ENCODE assay signal across 15 mouse cellular contexts in the genomic region with DNA sequence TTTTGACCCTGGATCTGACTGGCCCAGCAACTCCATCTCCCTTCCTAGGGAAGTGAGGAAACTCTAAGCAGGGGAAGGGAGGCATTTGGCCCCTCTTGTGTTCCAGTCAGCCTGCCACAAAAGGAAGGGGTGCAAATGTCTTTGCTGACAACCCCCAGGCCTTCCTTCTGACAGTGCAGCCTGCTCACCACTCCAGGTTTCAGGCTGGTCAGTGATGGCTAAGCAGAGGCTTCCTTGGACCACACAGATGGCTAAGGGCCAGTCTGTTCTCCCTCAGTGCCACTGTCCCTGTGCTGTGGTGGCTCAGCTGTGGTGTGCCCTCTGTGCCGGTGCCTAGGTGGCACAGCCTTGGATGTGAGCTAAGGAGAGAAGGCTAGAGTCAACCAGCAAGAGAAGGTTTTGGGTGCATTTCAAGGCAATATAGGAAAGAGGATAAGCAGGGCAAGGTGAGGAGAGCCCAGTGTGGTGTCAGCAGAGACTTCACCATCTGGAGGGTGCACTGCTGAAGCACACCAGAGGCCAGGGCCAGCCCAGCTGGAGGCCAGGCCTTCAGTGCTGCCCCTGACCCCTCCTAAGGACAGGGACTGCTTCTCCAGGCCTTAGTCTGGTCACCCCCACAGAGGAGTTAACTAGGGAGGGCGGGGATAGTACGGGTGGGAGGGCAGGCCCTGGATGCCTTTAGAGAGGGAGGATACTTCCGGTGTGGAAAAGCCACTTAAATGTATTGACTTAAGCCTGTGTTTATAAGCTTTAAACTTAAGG. TPM values are rescaled to one million over a fixed set of nuclear protein-coding genes. Genes with fewer than 3 reads are reported as not detected.
DNase-seq lines count a peak whose midpoint lies in the region; ATAC-seq and TF ChIP-seq lines count a peak whose summit lies in the region.
"Had no signal": no experiment of that assay in that cellular context is flagged by ENCODE, and none has a peak within 500 bp of the region (broad histone marks: within the 10 kb centered on the region; RNA-seq: fewer than 3 reads in every experiment).

No protein-coding gene starts in this region.

- no peak for TF ChIP-seq POLR2A in kidney, adult 2 months (IDR thresholded peaks at IDR 0.05; ENCODE audit: low read depth, low read length)
- TF ChIP-seq POLR2A in testis, adult 2 months (IDR thresholded peaks at IDR 0.05; ENCODE audit: control insufficient read depth, low read depth, low read length) = no peak

- H3K36me3 ChIP-seq in kidney, adult 2 months (ENCODE audit: control insufficient read depth, insufficient read depth, low read length) = no peaks in the 10 kb centered on the region
- no peaks in the 10 kb centered on the region for H3K36me3 ChIP-seq in midbrain, postnatal 0 days (ENCODE audit: insufficient read depth, low read length)
- H3K36me3 ChIP-seq in midbrain, embryonic 11.5 days (ENCODE audit: control insufficient read depth, insufficient read depth, low read length) = no peaks in the 10 kb centered on the region
- no peaks in the 10 kb centered on the region for H3K36me3 ChIP-seq in testis, adult 2 months (ENCODE audit: control insufficient read depth, insufficient read depth, low read length)
- no peaks in the 10 kb centered on the region for H3K36me3 ChIP-seq in hindbrain, embryonic 16.5 days (ENCODE audit: control insufficient read depth, insufficient read depth, low read length)

- H3K9me3 ChIP-seq in midbrain, postnatal 0 days (ENCODE audit: low read length) = no peaks in the 10 kb centered on the region
- no peaks in the 10 kb centered on the region for H3K9me3 ChIP-seq in midbrain, embryonic 11.5 days (ENCODE audit: control insufficient read depth, low read length)
- H3K9me3 ChIP-seq in hindbrain, embryonic 16.5 days (ENCODE audit: control insufficient read depth, low read length) = no peaks in the 10 kb centered on the region

- H3K27me3 ChIP-seq in kidney, adult 2 months (replicated peaks; ENCODE audit: control insufficient read depth, insufficient read depth, low read length) = no peaks in the 10 kb centered on the region
- no peaks in the 10 kb centered on the region for H3K27me3 ChIP-seq in midbrain, postnatal 0 days (ENCODE audit: insufficient read depth, low read length)
- no peaks in the 10 kb centered on the region for H3K27me3 ChIP-seq in midbrain, embryonic 11.5 days (ENCODE audit: control insufficient read depth, insufficient read depth, low read length)
- H3K27me3 ChIP-seq in testis, adult 2 months (ENCODE audit: control insufficient read depth, insufficient read depth, low read length) = no peaks in the 10 kb centered on the region
- no peaks in the 10 kb centered on the region for H3K27me3 ChIP-seq in hindbrain, embryonic 16.5 days (replicated peaks; ENCODE audit: control insufficient read depth, insufficient read depth, low read length)
- H3K27me3 ChIP-seq: Patski had no signal

- H3K9ac ChIP-seq in midbrain, postnatal 0 days (replicated peaks; ENCODE audit: low read length, poor library complexity, severe bottlenecking) = 0 out of 2 replicates have a peak overlapping the region, but pooled peaks have one; percentile 39
- H3K9ac ChIP-seq in midbrain, embryonic 11.5 days (ENCODE audit: low read length) = no peak overlapping the region
- no peak overlapping the region for H3K9ac ChIP-seq in hindbrain, embryonic 16.5 days (ENCODE audit: low read depth, low read length)

- peaks cover 18% of the 10 kb centered on the region for H3K4me1 ChIP-seq in kidney, adult 2 months (ENCODE audit: control insufficient read depth, insufficient read depth, low read length)
- no peaks in the 10 kb centered on the region for H3K4me1 ChIP-seq in midbrain, postnatal 0 days (ENCODE audit: insufficient read depth, low read length)
- H3K4me1 ChIP-seq in midbrain, embryonic 11.5 days (ENCODE audit: control insufficient read depth, insufficient read depth, low read length) = no peaks in the 10 kb centered on the region
- peaks cover 4% of the 10 kb centered on the region for H3K4me1 ChIP-seq in testis, adult 2 months (ENCODE audit: control insufficient read depth, insufficient read depth, low read length)
- peaks cover 4% of the 10 kb centered on the region; the same call in 1 of the 2 replicates for H3K4me1 ChIP-seq in hindbrain, embryonic 16.5 days (ENCODE audit: control insufficient read depth, insufficient read depth, low read depth, low read length)

- H3K27ac ChIP-seq in kidney, adult 2 months (ENCODE audit: insufficient read depth, low read depth, low read length) = peak overlapping the region; percentile 55
- no peak overlapping the region for H3K27ac ChIP-seq in midbrain, postnatal 0 days (ENCODE audit: low read depth, low read length)
- H3K27ac ChIP-seq in midbrain, embryonic 11.5 days (ENCODE audit: low read depth, low read length) = no peak overlapping the region
- H3K27ac ChIP-seq in testis, adult 2 months (ENCODE audit: control insufficient read depth, insufficient read depth, low read depth, low read length) = peak overlapping the region; percentile 65
- H3K27ac ChIP-seq in hindbrain, embryonic 16.5 days (ENCODE audit: low read depth, low read length) = no peak overlapping the region

- ATAC-seq in midbrain, postnatal 0 days (ENCODE audit: low FRiP score) = no peak
- no peak for ATAC-seq in midbrain, embryonic 11.5 days (ENCODE audit: low FRiP score)
- ATAC-seq in hindbrain, embryonic 16.5 days = no peak

- DNase-seq in adrenal gland, postnatal 10 days = peak; percentile 36
- no peak for DNase-seq in adrenal gland, postnatal 14 days
- DNase-seq in kidney, adult 2 months = no peak
- no peak for DNase-seq in kidney, adult 8-10 months
- DNase-seq in midbrain, postnatal 0 days (ENCODE audit: low spot score) = no peak
- DNase-seq in midbrain, embryonic 11.5 days (ENCODE audit: low spot score, missing footprints) = no peak
- DNase-seq: B cell, adult 2 months; retina, postnatal 1 day had no signal

- H3K4me2 ChIP-seq in midbrain, postnatal 0 days (ENCODE audit: low read depth, low read length, poor library complexity, severe bottlenecking) = no peak overlapping the region
- no peak overlapping the region for H3K4me2 ChIP-seq in midbrain, embryonic 11.5 days
- H3K4me2 ChIP-seq in hindbrain, embryonic 16.5 days (ENCODE audit: low read length) = no peak overlapping the region

- H3K4me3 ChIP-seq in kidney, adult 2 months (ENCODE audit: insufficient read depth, low read depth, low read length) = no peak overlapping the region
- no peak overlapping the region for H3K4me3 ChIP-seq in midbrain, postnatal 0 days (ENCODE audit: low read depth, low read length)
- no peak overlapping the region for H3K4me3 ChIP-seq in midbrain, embryonic 11.5 days (ENCODE audit: low read depth, low read length)
- no peak overlapping the region for H3K4me3 ChIP-seq in testis, adult 2 months (ENCODE audit: control insufficient read depth, low read depth, low read length)
- H3K4me3 ChIP-seq in hindbrain, embryonic 16.5 days (ENCODE audit: low read length) = no peak overlapping the region

- no peak for TF ChIP-seq CTCF in kidney, adult 2 months (conservative IDR thresholded peaks at IDR 0.05; ENCODE audit: insufficient read depth, insufficient read length, low read depth, low read length)
- TF ChIP-seq CTCF in midbrain, postnatal 0 days (IDR thresholded peaks at IDR 0.05) = no peak
- no peak for TF ChIP-seq CTCF in testis, adult 2 months (IDR thresholded peaks at IDR 0.05; ENCODE audit: control insufficient read depth, insufficient read depth, insufficient replicate concordance, low read depth, low read length)

- 59% methylated on average over 4 of the region's 4 CpGs for WGBS in kidney, adult 2 months
- WGBS in midbrain, postnatal 0 days = 67% methylated on average over 4 of the region's 4 CpGs
- WGBS in midbrain, embryonic 11.5 days = 65% methylated on average over 4 of the region's 4 CpGs
- 75% methylated on average over 4 of the region's 4 CpGs for WGBS in hindbrain, embryonic 16.5 days

RNA-seq across cellular contexts. Expression of a gene that starts 10.4 kb away (rescaled TPM):
- 10 to 100 TPM; 61.5 to 67.2 TPM for total RNA-seq in adrenal gland, postnatal 10 days (2021)
- 57.9 and 71.2 TPM in 2 replicates for total RNA-seq in adrenal gland, postnatal 14 days (2021)
- polyA plus RNA-seq in kidney, adult 2 months (2012; rRNA removed) = 69.9 and 73.3 TPM in 2 replicates
- total RNA-seq in midbrain, postnatal 0 days (2014; rRNA removed) = 11.8 and 13.8 TPM in 2 replicates
- polyA plus RNA-seq in midbrain, postnatal 0 days (2015; fragmentation: Nextera tagmentation; extraction: Ambion mirVana) = 9.7 and 10.6 TPM in 2 replicates
- polyA plus RNA-seq in midbrain, embryonic 11.5 days (2014; fragmentation: Nextera tagmentation; extraction: Ambion mirVana) = 0.87 and 1.6 TPM in 2 replicates
- polyA plus RNA-seq in testis, adult 2 months (2012; rRNA removed) = 60.1 and 63.9 TPM in 2 replicates
- polyA plus RNA-seq in hindbrain, embryonic 16.5 days (2015; fragmentation: Nextera tagmentation; extraction: Ambion mirVana) = 11.8 and 16.4 TPM in 2 replicates

RNA-seq across cellular contexts. Expression of a gene that starts 40.7 kb away (rescaled TPM):
- total RNA-seq in adrenal gland, postnatal 10 days (2021) = under 1 TPM in 1 of 2 experiments, not detected in 1; 0.12 TPM
- total RNA-seq in adrenal gland, postnatal 14 days (2021) = 0.30 TPM in 1 of 2 replicates, not detected in the other
- not detected in 2 replicates for polyA plus RNA-seq in kidney, adult 2 months (2012; rRNA removed)
- not detected in 2 replicates for total RNA-seq in midbrain, postnatal 0 days (2014; rRNA removed)
- polyA plus RNA-seq in midbrain, postnatal 0 days (2015; fragmentation: Nextera tagmentation; extraction: Ambion mirVana) = not detected in 2 replicates
- 0.08 TPM in 1 of 2 replicates, not detected in the other for polyA plus RNA-seq in midbrain, embryonic 11.5 days (2014; fragmentation: Nextera tagmentation; extraction: Ambion mirVana)
- not detected in 2 replicates for polyA plus RNA-seq in testis, adult 2 months (2012; rRNA removed)
- polyA plus RNA-seq in hindbrain, embryonic 16.5 days (2015; fragmentation: Nextera tagmentation; extraction: Ambion mirVana) = not detected in 2 replicates
- total RNA-seq: monocyte, adult 5-6 weeks had no signal
- polyA plus RNA-seq: embryonic facial prominence, embryonic 11.5 days; large intestine, adult 2 months; limb, embryonic 14.5 days had no signal

Comparison
In these comparisons a context has a peak if more than half of its experiments do, and no peak if none do; other contexts are left out.
1. H3K27ac ChIP-seq: peak in kidney, adult 2 months (single experiment) and testis, adult 2 months (single experiment); none in midbrain, postnatal 0 days (single experiment), midbrain, embryonic 11.5 days (single experiment) and hindbrain, embryonic 16.5 days (single experiment).